Mouse (Mus musculus) lung, adult 2 months (tissue): Measurements from ENCODE around the gene Urad.

Source experiments
- CTCF ChIP-seq: fragments of 200-500 bp; IDR thresholded peaks from 2 replicates; pipeline ENCODE4 v1.5.1; 2011; ENCODE audit warnings: mild to moderate bottlenecking, low read length, control low read depth; ENCODE audit not compliant: insufficient read depth
- POLR2A ChIP-seq: fragments of 200-500 bp; IDR thresholded peaks from 2 replicates; pipeline ENCODE4 v1.6.1; 2011; ENCODE audit warnings: low read depth, mild to moderate bottlenecking, control low read depth, low read length, borderline replicate concordance; ENCODE audit errors: extremely low read depth

DNA sequence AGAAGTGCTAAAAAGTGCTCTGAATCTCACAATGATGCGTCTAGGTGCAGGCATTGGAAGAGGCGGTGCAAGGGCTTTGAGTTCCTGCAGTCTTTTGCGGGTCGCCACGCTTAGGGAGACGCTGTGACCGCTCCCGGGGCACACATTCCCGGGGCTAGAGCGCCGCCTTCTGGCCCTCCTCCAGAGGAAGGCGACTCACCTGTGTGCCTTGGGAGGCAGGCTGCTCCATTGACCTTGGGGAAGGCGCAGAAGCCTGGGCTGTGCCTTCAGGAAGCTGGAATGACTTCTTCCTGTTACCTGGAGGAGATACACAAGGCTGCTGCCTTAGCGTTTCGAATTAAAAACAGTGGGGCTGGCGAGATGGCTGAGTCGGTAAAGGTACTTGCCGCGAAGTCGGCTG is 28.1 kb downstream of the Urad start:
- no peak for TF ChIP-seq CTCF
- no peak for TF ChIP-seq POLR2A
